Mouse (Mus musculus) ES-CJ7 (cell line): ENCODE measurements around the gene Dgkg.

Source experiments
- DNase-seq: peaks from one replicate; pipeline ENCODE4 v3.0.0; 2011; ENCODE audit warnings: low read depth, low spot score

Dgkg gene

GRCm38 (mm10) chr16:22548167-22549080 lies 108.6 kb downstream of the Dgkg start:
- DNase-seq, result peak; percentile 95

- DNase-seq, result no peak
Measured at GRCm38 (mm10) chr16:22547741-22548140, 109.3 kb downstream of the Dgkg start.

- DNase-seq, result no peak
Measured at GRCm38 (mm10) chr16:22545799-22546198, 111.2 kb downstream of the Dgkg start.

- DNase-seq, result peak; percentile 90
Measured at GRCm38 (mm10) chr16:22545016-22545561, 111.9 kb downstream of the Dgkg start.

- no peak for DNase-seq
Measured at GRCm38 (mm10) chr16:22542691-22543141, 114.3 kb downstream of the Dgkg start.

GRCm38 (mm10) chr16:22539275-22539674 lies 117.7 kb downstream of the Dgkg start:
- no peak for DNase-seq

GRCm38 (mm10) chr16:22536581-22537160 lies 120.3 kb downstream of the Dgkg start:
- no peak for DNase-seq

- no peak for DNase-seq
Measured at GRCm38 (mm10) chr16:22533087-22533486, 123.9 kb downstream of the Dgkg start.

GRCm38 (mm10) chr16:22531834-22532233 lies 125.2 kb downstream of the Dgkg start:
- no peak for DNase-seq

- no peak for DNase-seq
Measured at GRCm38 (mm10) chr16:22531041-22531440, 126.0 kb downstream of the Dgkg start.

GRCm38 (mm10) chr16:22527499-22527939 lies 129.5 kb downstream of the Dgkg start:
- DNase-seq, result no peak

GRCm38 (mm10) chr16:22526386-22526785 lies 130.6 kb downstream of the Dgkg start:
- DNase-seq, result no peak

GRCm38 (mm10) chr16:22517431-22518384 lies 139.3 kb downstream of the Dgkg start:
- DNase-seq, result peak; percentile 46

GRCm38 (mm10) chr16:22515476-22515875 lies 141.5 kb downstream of the Dgkg start:
- DNase-seq, result peak; percentile 60

- DNase-seq, result no peak
Measured at GRCm38 (mm10) chr16:22510861-22511637, 146.0 kb downstream of the Dgkg start.

GRCm38 (mm10) chr16:22508936-22509563 lies 148.0 kb downstream of the Dgkg start:
- DNase-seq, result no peak

GRCm38 (mm10) chr16:22505656-22506055 lies 151.4 kb downstream of the Dgkg start:
- peak; percentile 62 for DNase-seq

- DNase-seq, result peak; percentile 59
Measured at GRCm38 (mm10) chr16:22504851-22505250, 152.2 kb downstream of the Dgkg start.

GRCm38 (mm10) chr16:22504049-22504448 lies 153.0 kb downstream of the Dgkg start:
- no peak for DNase-seq

GRCm38 (mm10) chr16:22503467-22503866 lies 153.6 kb downstream of the Dgkg start:
- DNase-seq, result no peak
